Mouse (Mus musculus): ENCODE data around the gene Gabrb3.

The Gabrb3 gene

DNA sequence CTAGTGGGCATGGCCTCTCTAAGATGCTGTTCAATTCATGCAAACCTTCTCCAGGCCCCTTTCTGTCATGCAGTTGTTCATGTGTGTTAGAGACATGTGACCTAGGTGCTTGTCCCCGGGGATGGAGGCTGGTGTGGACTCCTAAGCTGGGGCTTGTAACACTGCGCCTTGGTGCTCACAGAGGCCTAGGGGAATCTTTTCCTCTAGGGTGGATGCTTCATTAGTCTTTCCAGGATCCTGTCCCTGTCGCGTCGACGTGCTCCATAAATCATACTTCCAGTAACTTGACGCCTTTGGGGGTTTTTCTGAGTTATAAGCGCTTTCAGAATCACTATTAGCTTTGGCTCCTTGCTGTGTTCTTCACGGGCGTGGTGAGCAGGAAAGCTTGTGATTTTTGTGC lies 113.2 kb downstream of the Gabrb3 start:
- DNase-seq = no peak

DNA sequence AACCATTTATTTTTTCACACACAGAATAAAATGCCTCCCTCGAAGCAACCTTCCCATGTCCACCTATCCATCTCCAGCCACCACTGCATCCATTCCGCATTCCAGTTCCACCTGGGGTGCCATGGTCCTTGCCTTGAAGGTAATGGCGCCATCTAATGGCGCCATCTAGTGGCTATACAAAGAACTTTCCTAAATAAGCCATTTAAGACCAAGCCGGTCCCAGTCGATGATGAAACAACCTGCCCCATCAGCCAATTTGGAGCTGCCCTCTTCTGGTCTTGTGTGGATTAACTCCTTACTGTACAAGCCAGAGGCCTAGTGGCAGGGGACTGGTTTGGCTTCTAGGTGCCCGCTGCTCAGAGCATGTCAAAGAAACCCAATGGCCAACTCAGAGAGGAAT lies 119.1 kb downstream of the Gabrb3 start:
- DNase-seq = peak in 1 of 2 experiments; percentile 0

DNA sequence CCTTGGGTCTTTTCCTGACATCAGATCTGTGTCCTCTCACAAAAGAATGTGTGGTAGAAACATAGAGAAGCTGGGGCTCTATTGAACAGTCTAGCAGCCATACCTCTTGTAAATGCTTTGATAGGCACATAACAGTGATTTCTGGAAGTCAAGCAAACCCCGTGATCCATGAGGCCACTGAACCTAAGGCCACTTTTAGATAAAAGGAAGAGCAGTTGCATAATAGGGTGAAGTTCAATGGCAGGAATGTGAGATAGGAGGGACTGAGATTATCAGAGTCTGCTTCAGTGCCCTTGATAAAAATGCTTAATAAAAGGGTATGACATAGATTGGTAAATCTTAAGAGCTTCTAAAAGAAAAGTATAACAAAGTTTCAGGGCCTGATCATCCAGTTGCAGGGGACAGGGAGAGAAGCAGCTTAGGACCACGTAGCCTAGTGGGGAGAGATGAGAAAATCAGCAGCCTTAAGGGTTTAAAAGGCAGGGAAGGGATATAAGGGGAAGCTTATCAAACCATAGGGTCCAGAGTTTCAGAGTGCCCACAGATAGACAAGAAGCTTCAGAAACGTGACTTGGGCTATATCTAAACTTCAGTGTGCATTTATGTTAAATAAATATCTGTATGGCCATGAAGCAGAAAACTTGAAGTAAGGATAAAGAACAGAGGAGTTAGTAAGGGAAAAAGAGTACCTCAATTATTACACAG lies 141.4 kb downstream of the Gabrb3 start:
- DNase-seq = no peak

GRCm38 (mm10) chr7:57564403-57564802 lies 144.9 kb downstream of the Gabrb3 start:
- DNase-seq = no peak

DNA sequence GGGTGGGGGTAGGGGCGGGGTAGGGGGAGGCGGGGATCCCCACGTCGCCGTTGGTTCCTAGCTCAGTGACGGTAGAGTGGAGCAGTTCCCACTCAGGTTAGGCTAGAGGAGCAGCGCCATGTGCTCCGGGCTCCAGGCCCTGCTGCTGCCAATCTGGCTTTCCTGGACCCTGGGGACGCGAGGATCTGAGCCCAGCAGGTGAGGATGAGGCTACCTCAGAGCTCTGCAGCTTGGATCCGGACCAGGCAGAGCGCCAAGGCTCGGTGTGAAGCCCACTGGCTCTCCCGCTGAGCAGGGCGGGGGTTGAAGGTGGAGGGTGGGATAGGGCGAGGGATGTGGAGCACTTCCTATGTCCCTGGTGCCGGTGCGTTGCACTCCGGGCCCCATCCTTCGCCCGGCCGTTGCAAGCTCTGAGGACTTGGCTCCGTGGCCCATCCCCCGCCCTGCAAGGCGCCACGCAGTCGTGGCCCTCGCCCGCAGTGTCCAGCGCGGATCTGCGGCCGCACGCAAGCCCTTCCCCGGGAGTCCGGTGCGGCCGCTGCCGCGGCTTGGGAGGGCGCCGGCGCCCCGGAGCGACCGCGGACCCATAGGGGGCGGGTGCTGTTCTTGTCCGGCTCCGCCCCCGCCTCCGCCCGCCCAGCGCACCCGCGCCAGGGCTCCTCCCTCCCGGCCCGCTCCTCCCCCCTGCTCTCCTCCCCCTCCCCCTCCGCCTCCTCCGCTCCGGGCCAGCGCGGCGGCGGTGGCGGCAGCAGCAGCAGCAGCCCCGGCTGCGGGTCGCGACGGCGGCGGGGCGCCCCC lies 171.2 kb downstream of the Gabrb3 start:
- DNase-seq = peak; percentile 75 to 85

GRCm38 (mm10) chr7:57591249-57591577 lies 171.7 kb downstream of the Gabrb3 start:
- no peak for DNase-seq

GRCm38 (mm10) chr7:57591578-57592431 lies 172.3 kb downstream of the Gabrb3 start:
- DNase-seq = peak; percentile 84 to 85

DNA sequence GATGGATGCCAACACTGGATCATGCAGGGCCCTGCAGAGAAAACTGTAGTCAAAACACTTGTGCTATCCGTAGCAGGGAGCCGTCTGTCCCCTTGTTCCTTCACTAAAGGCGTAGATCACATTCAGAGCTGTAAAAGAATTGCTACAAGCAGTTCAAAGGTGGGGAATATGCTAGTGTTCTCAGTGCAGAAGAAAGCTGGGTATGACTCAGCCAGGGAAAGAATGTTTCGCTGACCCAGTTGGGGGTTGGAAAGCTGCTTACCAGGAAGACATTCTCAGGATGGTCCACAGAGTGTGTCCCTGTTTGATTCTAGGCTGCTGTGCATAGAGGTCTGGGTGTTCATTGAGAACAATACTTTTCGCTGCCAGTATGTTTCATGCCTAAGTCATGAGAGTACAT lies 177.8 kb downstream of the Gabrb3 start:
- DNase-seq = no peak

DNA sequence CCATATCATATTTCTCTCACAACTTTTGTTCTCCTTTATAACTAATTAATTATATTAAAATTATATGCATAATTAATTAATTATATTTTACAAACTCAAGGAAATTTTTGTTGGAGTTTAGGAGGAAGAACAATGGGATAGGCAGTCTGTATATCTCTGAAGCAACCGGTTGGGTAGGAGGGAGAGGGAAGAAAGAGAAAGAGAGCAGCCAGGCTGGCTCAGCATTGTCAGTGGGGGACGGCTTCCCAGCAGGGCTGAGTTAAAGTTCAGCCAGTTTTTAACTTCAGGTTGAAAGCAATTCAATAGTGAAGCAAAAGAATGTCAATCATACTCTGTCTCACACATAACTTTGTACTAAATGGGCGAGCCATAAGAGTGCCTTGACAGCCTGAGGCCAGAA lies 199.2 kb downstream of the Gabrb3 start:
- DNase-seq = no peak

GRCm38 (mm10) chr7:57620036-57620435 lies 200.5 kb downstream of the Gabrb3 start:
- no peak for DNase-seq

DNA sequence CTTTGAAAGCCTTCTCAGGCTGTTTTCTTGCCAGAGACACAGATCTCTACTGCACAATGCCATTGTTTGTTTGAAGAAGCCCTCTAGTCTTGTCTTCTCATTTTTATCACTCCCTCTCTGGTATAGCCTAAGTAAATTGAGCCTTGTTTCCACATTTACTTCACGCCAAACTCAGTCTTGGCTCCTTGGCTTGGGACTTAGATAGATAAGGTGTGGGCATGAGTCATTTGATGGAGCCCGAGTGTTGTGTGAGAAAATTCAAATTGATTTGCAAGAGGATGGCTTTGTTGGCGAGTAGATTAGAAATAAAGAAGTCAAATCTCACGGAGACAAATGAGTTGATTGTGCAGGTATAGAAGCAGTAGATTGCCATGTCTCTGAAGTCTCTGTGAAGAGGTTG lies 204.2 kb downstream of the Gabrb3 start:
- no peak for DNase-seq

DNA sequence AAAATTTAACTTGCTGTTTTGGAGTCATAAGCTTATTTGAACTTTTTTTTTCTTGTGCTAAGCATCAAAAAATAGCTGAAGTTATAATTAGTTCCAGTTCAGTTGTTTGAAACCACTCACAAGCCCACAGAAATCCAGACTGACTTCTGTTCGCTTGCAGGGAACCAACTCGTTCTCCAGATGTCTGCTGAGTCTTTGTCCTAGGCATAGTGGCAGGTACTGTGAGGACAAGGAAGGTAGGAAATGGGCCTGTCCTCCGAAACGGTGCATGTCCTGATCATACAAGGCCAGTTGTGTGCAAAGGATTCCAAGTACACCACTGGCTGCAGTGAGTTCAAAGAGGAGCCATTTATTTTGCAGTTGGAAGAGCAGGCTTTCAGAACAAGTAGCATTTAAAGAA lies 215.5 kb downstream of the Gabrb3 start:
- DNase-seq = no peak

- DNase-seq = no peak
Measured at GRCm38 (mm10) chr7:57635687-57636086, 216.2 kb downstream of the Gabrb3 start.

GRCm38 (mm10) chr7:57640796-57641195 lies 221.3 kb downstream of the Gabrb3 start:
- no peak for DNase-seq

- DNase-seq = no peak
Measured at GRCm38 (mm10) chr7:57647345-57647744, 227.9 kb downstream of the Gabrb3 start.

DNA sequence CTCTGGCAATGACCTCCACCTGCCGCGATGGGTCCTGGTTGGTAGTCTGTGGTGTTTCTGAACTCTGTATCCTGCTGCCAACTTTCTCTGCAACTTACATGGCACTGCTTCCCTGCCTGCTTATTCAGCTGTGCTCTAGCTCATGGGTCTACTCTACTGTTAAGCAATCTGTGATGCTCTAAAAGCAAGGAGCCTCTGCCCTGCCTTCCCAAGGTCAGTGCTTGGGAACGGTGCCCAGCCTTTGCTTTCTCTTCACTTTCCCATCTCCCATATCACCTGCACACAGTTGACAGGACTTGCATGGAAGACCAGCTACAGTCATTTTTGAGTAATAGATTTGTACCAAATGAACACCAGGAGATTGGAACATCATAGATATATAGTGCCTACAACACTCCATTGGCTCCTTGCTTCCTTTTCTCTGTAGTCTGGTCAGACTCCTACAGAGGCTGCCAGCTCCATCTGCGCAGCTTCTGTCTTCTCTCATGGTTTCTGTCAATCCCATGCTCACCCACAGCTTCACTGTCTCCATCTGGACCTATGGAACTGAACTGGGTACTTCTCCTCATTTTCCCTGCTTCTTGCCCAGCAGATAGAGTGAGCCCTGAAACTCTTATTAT lies 228.8 kb downstream of the Gabrb3 start:
- DNase-seq = no peak

DNA sequence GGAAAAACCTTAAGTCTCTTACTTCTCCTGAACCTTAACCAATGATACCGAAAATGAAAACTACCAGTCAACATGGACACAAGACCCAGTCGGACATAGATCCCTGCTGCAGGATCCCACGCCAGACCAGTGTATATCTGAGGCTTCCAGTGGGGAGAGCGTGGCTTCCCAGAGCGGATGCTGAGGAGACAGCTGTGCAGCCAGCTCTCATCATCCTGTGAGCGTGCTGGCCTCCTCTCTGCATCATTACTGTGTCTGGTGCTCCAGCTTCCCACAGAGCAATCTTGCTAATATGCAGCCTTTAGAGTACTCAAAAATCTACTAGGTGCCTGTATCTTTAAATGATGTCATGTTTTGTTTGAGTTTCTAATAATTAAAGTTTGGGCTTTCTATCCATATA lies 257.9 kb downstream of the Gabrb3 start:
- no peak for DNase-seq

DNA sequence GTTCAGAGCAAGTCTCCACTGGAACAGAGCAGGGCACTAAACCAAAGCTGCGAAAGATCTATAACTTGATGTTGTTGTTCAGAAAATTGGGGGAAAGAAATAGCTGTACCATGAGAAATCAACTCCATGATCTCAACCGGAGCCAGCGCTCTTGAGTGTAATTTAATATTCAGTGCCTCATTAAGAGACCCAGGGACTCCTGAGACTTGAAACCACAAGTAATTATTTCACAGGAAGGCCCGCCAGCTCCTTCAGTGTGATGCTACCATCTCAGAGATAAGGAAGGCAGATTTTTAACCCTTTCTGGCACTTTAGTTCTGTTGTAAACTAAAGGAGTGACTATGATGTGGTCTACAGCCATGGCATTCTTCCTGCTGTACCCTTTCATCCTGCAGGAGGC lies 270.3 kb downstream of the Gabrb3 start:
- no peak for DNase-seq

- no peak for DNase-seq
Measured at GRCm38 (mm10) chr7:57700370-57700769, 280.9 kb downstream of the Gabrb3 start.

DNA sequence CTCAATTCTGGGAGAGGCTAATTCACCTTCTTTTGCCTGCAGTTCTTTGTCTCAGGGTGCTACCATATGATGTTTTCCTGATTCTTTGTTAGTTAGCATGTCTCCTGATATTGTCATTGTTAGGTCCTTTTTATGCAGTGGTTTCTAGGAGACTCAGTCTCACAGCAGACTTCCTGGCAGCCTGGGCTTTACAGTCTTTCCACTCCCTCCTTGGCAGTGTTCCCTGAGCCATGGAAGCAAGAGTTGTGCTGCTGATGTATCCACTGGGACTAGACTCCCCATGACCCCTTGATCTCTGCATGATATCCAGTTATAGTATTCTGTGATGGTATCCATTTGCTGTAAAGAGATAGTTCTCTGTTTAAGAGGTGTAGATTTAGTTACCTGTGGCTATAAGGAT lies 281.6 kb downstream of the Gabrb3 start:
- no peak for DNase-seq

- DNase-seq = no peak
Measured at GRCm38 (mm10) chr7:57703580-57703979, 284.1 kb downstream of the Gabrb3 start.

GRCm38 (mm10) chr7:57706092-57706491 lies 286.6 kb downstream of the Gabrb3 start:
- DNase-seq = no peak

All from kidney, postnatal 4 days (tissue).